Mouse (Mus musculus): ENCODE data around the gene Cox7a2l.

DNA sequence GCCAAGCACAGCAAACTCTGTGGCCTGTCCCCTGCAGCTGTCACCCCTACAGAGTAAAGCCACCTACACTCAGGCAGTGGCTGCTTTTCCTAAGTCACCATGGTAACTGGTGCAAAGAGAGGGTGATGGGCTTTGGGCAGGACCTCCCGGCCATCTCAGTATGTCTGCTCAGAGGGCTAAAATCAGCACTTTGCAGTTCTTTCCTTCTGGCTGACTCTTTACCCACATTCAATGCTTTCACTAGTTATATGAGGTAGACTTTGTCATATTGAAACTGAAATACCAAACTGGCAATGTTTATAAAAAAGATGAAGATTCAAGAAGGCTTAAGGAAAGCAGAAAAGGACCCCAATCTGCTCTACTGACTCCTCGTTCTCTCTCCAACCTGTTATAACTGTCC lies 33.3 kb downstream of the Cox7a2l start:
- TF ChIP-seq POLR2A (IDR thresholded peaks at IDR 0.05; ENCODE audit: low read depth, low read length): no peak
- no peak for TF ChIP-seq CTCF (IDR thresholded peaks at IDR 0.05; ENCODE audit: extremely low read depth, insufficient read length, insufficient replicate concordance, low read depth, low read length)
